Mouse (Mus musculus) forebrain, embryonic 13.5 days (tissue): ENCODE measurements around the gene Pheta2. TPM values are rescaled to one million over a fixed set of nuclear protein-coding genes. Genes with fewer than 3 reads are reported as not detected.

ENCODE experiments used
- ATAC-seq: fragments of 200-750 bp; cut with Nextera tagmentation; 2 replicates; pipeline ENCODE4 v1.8.0; 2017
- H3K27ac ChIP-seq: fragments of 300-500 bp; sonication (generic); 2 replicates; pipeline ENCODE4 v1.5.1; 2015; ENCODE audit warnings: inconsistent platforms, mild to moderate bottlenecking, moderate library complexity
- H3K27me3 ChIP-seq: fragments of 300-500 bp; sonication (generic); 2 replicates; pipeline ENCODE4 v1.6.1; 2015; ENCODE audit warnings: mild to moderate bottlenecking, inconsistent platforms
- H3K36me3 ChIP-seq: fragments of 300-500 bp; sonication (generic); 2 replicates; pipeline ENCODE4 v1.6.1; 2015; ENCODE audit warnings: mild to moderate bottlenecking, inconsistent platforms; ENCODE audit not compliant: poor library complexity, severe bottlenecking
- H3K4me1 ChIP-seq: fragments of 300-500 bp; sonication (generic); 2 replicates; pipeline ENCODE4 v1.6.1; 2015; ENCODE audit warnings: inconsistent platforms
- H3K4me2 ChIP-seq: fragments of 300-500 bp; sonication (generic); 2 replicates; pipeline ENCODE4 v1.6.1; 2015; ENCODE audit warnings: inconsistent platforms, mild to moderate bottlenecking, moderate library complexity
- H3K4me3 ChIP-seq: fragments of 300-500 bp; sonication (generic); 2 replicates; pipeline ENCODE4 v1.5.1; 2015; ENCODE audit warnings: mild to moderate bottlenecking, inconsistent platforms
- H3K9ac ChIP-seq: fragments of 300-500 bp; sonication (generic); 2 replicates; pipeline ENCODE4 v1.6.1; 2015; ENCODE audit warnings: mild to moderate bottlenecking, inconsistent platforms
- H3K9me3 ChIP-seq: fragments of 300-500 bp; sonication (generic); replicated peaks from 2 replicates; pipeline ENCODE4 v1.6.1; 2016; ENCODE audit warnings: inconsistent platforms
- WGBS: fragments of 180-500 bp; shearing (Covaris S2); methylation state at CpG from one replicate; pipeline ENCODE4 v1.1.7; 2015; 5-methylcytosine and 5-hydroxymethylcytosine counted together
- polyA plus RNA-seq: library from polyadenylated mRNA; unstranded; fragments of >200 nt; fragmentation: Nextera tagmentation; extraction: Ambion mirVana; gene quantifications from 2 replicates; pipeline ENCODE4 v1.2.1, GENCODE M21; 2015

Pheta2 gene
- polyA plus RNA-seq, 1 experiment from 2014 or later = 1.3 TPM

- under 1% methylated on average over 51 of the region's 51 CpGs for WGBS
- Histone ChIP-seq H3K4me3 (peak overlapping the region; percentile 63), H3K27me3 (peaks cover 4% of the 10 kb centered on the region), H3K9me3 (no peaks in the 10 kb centered on the region), H3K36me3 (peaks cover 38% of the 10 kb centered on the region), H3K9ac (peak overlapping the region; percentile 78), H3K4me2 (peak overlapping the region; percentile 93), H3K27ac (peak overlapping the region; percentile 81), H3K4me1 (peaks cover 19% of the 10 kb centered on the region)
- ATAC-seq = peak; percentile 99
Observed at GRCm38 (mm10) chr15:82345820-82346470, 7.2 kb downstream of the Pheta2 start.

DNA sequence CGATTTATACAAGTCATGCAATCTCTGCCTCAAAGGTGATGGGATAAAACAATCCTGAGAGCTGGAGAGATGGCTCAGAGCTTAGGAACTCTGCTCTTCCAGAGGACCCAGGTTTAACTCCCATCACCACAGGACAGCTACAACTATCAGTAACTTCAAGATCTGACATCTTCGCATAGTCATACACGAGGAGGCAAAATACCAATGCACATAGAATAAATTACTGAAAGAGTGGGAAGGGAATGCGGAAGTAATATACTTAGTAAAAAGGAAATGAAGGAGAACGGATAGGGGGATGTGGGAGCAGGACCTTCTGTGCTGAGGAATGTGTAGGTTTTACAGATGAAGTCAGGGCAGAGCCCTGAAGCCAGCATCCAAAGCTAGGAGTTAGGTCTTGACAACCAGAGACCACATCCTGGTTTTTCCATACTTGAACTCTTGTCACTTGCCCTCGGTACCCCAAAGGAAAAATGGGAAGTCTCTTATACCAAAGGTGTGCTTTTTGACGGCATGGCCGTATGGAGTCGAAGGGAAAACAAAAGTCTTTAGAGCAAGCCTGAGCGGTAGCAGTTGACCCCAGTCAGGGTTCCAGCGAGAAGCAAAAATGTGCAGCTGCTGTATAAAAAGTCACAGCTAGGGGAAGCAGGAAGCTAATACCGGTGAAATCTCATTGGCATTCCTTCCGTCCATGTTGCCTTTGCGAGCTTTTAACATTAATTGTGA, 8.0 kb downstream of the Pheta2 start:
- Histone ChIP-seq H3K9ac (peak overlapping the region; percentile 78), H3K4me3 (peak overlapping the region; percentile 63), H3K27me3 (no peaks in the 10 kb centered on the region), H3K4me1 (peaks cover 15% of the 10 kb centered on the region), H3K36me3 (peaks cover 39% of the 10 kb centered on the region), H3K4me2 (peak overlapping the region; percentile 93), H3K27ac (peak overlapping the region; percentile 81; the same call in 1 of the 2 replicates), H3K9me3 (no peaks in the 10 kb centered on the region)
- ATAC-seq = no peak
- 66% methylated on average over 14 of the region's 14 CpGs for WGBS

DNA sequence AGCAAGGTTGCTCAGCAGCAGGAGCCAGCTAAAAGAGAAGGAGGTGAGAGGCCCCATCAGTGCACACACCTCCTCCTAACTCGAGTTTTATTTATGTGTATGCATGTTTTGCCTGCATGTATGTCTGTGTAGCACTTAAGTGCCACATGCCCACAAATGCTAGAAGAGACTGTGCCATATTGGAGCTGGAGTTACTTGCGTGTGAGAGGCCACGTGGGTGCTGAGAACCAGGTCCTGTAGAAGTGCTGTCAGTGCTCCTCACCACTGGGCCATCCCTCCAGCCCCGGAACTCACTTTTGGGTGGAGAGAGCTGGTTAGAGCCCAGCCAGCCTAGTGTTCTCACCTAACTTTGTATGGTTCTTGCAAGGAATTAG, 8.5 kb downstream of the Pheta2 start:
- Histone ChIP-seq H3K4me1 (peaks cover 20% of the 10 kb centered on the region), H3K4me3 (peak overlapping the region; percentile 63), H3K27ac (no peak overlapping the region), H3K4me2 (peak overlapping the region; percentile 93), H3K9ac (peak overlapping the region; percentile 78; the same call in 1 of the 2 replicates), H3K36me3 (peaks cover 39% of the 10 kb centered on the region), H3K9me3 (no peaks in the 10 kb centered on the region), H3K27me3 (no peaks in the 10 kb centered on the region)
- 87% methylated on average over 4 of the region's 4 CpGs for WGBS
- no peak for ATAC-seq

DNA sequence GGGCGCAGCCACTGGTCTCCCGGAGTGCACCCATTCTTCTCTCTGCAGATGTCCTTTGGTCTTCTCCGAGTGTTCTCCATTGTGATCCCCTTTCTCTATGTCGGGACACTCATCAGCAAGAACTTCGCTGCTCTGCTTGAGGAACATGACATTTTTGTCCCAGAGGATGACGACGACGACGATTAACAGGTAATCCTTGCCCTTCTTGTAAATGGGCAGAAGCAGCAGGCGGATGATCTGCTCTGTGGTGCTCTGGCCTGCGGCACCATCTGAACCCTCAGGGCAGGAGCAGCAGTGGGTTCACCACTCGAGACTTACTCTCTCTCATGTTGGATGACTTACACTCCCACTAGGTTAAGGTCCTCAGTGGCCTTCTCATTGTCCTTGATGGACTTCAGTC, 9.1 kb downstream of the Pheta2 start:
- peak overlapping the region; percentile 93; the same call in 1 of the 2 replicates for H3K4me2 ChIP-seq
- H3K27ac ChIP-seq = no peak overlapping the region
- peaks cover 39% of the 10 kb centered on the region for H3K36me3 ChIP-seq
- ATAC-seq = no peak
- no peaks in the 10 kb centered on the region for H3K9me3 ChIP-seq
- H3K4me1 ChIP-seq = peaks cover 26% of the 10 kb centered on the region
- H3K4me3 ChIP-seq = no peak overlapping the region
- 92% methylated on average over 12 of the region's 12 CpGs for WGBS
- H3K9ac ChIP-seq = no peak overlapping the region; the same call in 1 of the 2 replicates
- H3K27me3 ChIP-seq = no peaks in the 10 kb centered on the region

- Histone ChIP-seq H3K27ac (no peak overlapping the region), H3K36me3 (peaks cover 39% of the 10 kb centered on the region), H3K9ac (no peak overlapping the region), H3K4me1 (peaks cover 31% of the 10 kb centered on the region), H3K4me2 (no peak overlapping the region), H3K4me3 (no peak overlapping the region), H3K9me3 (no peaks in the 10 kb centered on the region), H3K27me3 (no peaks in the 10 kb centered on the region)
- ATAC-seq = no peak
- WGBS = 90% methylated on average over 8 of the region's 8 CpGs
Observed at GRCm38 (mm10) chr15:82348258-82348998, 9.7 kb downstream of the Pheta2 start.

GRCm38 (mm10) chr15:82348999-82349341, 10.2 kb downstream of the Pheta2 start:
- Histone ChIP-seq H3K4me1 (peaks cover 33% of the 10 kb centered on the region), H3K27me3 (no peaks in the 10 kb centered on the region), H3K9ac (no peak overlapping the region), H3K4me3 (no peak overlapping the region), H3K27ac (no peak overlapping the region), H3K9me3 (no peaks in the 10 kb centered on the region), H3K4me2 (no peak overlapping the region), H3K36me3 (peaks cover 39% of the 10 kb centered on the region)
- 83% methylated on average over 2 of the region's 2 CpGs for WGBS
- no peak for ATAC-seq

DNA sequence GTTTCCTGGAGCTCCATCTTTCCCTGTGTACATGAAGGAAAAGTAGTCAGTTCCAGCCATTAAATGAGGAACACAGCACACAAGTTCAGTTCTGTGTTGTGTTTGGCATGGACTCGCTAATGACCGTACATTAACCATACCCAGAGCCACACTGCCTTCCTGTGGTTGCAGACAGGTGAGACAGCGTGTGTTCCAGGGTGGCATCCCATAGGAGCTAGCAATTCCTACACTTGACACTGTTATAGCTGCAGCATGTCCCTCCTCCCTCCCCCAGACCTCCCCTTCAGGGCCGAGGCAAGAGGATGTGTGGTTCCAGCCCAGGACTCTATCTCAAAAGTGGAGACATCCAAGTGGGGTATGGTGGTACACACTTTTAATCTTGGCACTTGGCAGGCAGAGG, 11.6 kb downstream of the Pheta2 start:
- ATAC-seq = no peak
- H3K4me1 ChIP-seq = peaks cover 38% of the 10 kb centered on the region
- H3K27ac ChIP-seq = no peak overlapping the region
- no peaks in the 10 kb centered on the region for H3K27me3 ChIP-seq
- H3K4me3 ChIP-seq = no peak overlapping the region
- H3K9ac ChIP-seq = no peak overlapping the region
- peaks cover 39% of the 10 kb centered on the region for H3K36me3 ChIP-seq
- H3K9me3 ChIP-seq = no peaks in the 10 kb centered on the region
- H3K4me2 ChIP-seq = no peak overlapping the region
- 91% methylated on average over 4 of the region's 4 CpGs for WGBS

DNA sequence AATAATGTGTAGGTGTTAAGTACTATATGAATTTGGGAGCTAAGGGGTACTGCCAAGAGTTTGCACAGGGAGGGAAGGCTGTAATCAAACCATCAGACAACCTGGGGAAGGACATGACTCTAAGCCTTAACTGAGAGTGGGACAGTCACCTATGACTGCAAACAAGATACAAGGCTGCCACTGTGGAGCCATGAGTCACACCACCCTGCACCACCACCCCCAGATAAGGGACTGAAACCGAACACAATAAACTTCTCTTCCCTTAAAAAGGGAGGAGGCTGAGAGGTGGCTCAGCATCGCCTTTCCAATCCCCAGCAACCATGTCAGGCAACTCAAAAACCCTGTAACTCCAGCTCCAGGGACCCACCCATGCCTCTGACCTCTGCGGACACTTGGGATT, 12.7 kb downstream of the Pheta2 start:
- Histone ChIP-seq H3K4me1 (peaks cover 37% of the 10 kb centered on the region), H3K36me3 (peaks cover 39% of the 10 kb centered on the region), H3K4me3 (no peak overlapping the region), H3K27ac (no peak overlapping the region), H3K9me3 (no peaks in the 10 kb centered on the region), H3K4me2 (no peak overlapping the region), H3K9ac (peak overlapping the region; percentile 18; the same call in 1 of the 2 replicates), H3K27me3 (no peaks in the 10 kb centered on the region)
- no peak for ATAC-seq
- whole genome bisulfite sequencing = 87% methylated on average over 3 of the region's 3 CpGs

GRCm38 (mm10) chr15:82353078-82353744, 14.5 kb downstream of the Pheta2 start:
- Histone ChIP-seq H3K27ac (peak overlapping the region; percentile 81; the same call in 1 of the 2 replicates), H3K9me3 (no peaks in the 10 kb centered on the region), H3K4me1 (peaks cover 23% of the 10 kb centered on the region), H3K4me2 (peak overlapping the region; percentile 77), H3K4me3 (peak overlapping the region; percentile 83), H3K27me3 (no peaks in the 10 kb centered on the region), H3K36me3 (peaks cover 29% of the 10 kb centered on the region), H3K9ac (peak overlapping the region; percentile 96)
- WGBS = 33% methylated on average over 14 of the region's 14 CpGs
- no peak for ATAC-seq

- Histone ChIP-seq H3K27me3 (no peaks in the 10 kb centered on the region), H3K9me3 (no peaks in the 10 kb centered on the region)
- ATAC-seq = peak; percentile 55
Observed at GRCm38 (mm10) chr15:82353745-82354113, 15.0 kb downstream of the Pheta2 start.

GRCm38 (mm10) chr15:82354126-82354945, 15.6 kb downstream of the Pheta2 start, which contains the start of gene Ndufa6:
Gene Ndufa6 (minus strand): TSS chr15:82354322.
- Histone ChIP-seq H3K27me3 (no peaks in the 10 kb centered on the region), H3K36me3 (peaks cover 18% of the 10 kb centered on the region), H3K4me1 (peaks cover 23% of the 10 kb centered on the region), H3K9ac (peak within 1 kb of the TSS; percentile 96), H3K9me3 (no peaks in the 10 kb centered on the region), H3K4me3 (peak within 1 kb of the TSS; percentile 83), H3K27ac (peak within 1 kb of the TSS; percentile 81), H3K4me2 (peak within 1 kb of the TSS; percentile 77)
- peak; percentile 99 for ATAC-seq
- WGBS = 2% methylated on average over 52 of the region's 57 CpGs

More at GRCm38 (mm10) chr15:82353745-82354113, 15.0 kb downstream of the Pheta2 start:
- Histone ChIP-seq H3K4me2 (peak overlapping the region; percentile 77), H3K36me3 (peaks cover 24% of the 10 kb centered on the region), H3K27ac (peak overlapping the region; percentile 81), H3K9ac (peak overlapping the region; percentile 96), H3K4me1 (peaks cover 23% of the 10 kb centered on the region), H3K4me3 (peak overlapping the region; percentile 83)
- 0% methylated on average over 23 of the region's 23 CpGs for WGBS
